Mouse (Mus musculus) testis, adult 2 months (tissue): Measurements from ENCODE around the gene Gm13696.

Source experiments
- CTCF ChIP-seq: fragments of 200-500 bp; IDR thresholded peaks from 2 replicates; pipeline ENCODE4 v1.5.1; 2012; ENCODE audit warnings: low read depth, mild to moderate bottlenecking, inconsistent platforms, low read length, moderate library complexity; ENCODE audit not compliant: control insufficient read depth, insufficient read depth, insufficient replicate concordance
- POLR2A ChIP-seq: fragments of 200-500 bp; IDR thresholded peaks from 2 replicates; pipeline ENCODE4 v1.6.1; 2012; ENCODE audit warnings: low read depth, mild to moderate bottlenecking, inconsistent platforms, low read length, moderate library complexity; ENCODE audit not compliant: control insufficient read depth

DNA sequence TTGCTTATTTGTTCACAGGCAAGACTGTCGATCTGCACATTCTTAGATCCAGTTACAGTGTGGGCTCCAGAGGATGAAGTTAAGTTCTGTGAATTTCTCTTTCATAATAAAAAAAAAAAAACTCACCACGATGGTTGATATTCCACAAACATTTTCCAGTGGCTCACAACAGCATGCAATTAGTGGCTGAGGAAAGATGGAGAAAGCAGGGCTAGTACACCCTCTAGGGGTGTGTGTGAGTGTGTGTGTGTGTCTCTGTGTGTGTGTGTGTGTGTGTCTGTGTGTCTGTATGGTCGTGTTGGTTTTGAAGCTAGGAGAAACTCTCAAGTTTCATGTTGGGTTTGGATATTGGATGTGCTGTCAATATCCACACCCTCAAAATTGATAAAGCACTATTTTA is 31.5 kb upstream of the Gm13696 start:
- TF ChIP-seq CTCF (no peak), POLR2A (no peak)
